Mouse (Mus musculus): ENCODE results near the gene Aurkb. TPM values are rescaled to one million over a fixed set of nuclear protein-coding genes. Genes with fewer than 3 reads are reported as not detected.

The Aurkb gene
- polyA plus RNA-seq, 1 experiment from 2014 or later: 78.4 TPM

DNA sequence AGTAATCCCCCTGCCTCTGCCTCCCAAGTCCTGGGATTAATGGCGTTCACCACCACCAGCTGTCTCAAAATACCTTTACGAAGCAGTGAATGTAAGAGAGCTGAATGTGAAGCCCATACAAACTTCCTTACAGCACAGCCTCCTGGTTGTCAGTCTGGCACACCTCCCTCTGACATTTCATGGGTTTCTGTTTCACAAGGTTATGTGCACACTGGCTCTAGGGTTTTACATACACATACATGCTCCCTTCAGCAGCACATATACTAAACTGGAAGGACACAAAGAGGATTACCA is 29.3 kb downstream of the Aurkb start:
- H3K27ac ChIP-seq (replicated peaks): peak overlapping the region; percentile 84; the same call in 1 of the 2 replicates
- no peak for ATAC-seq (ENCODE audit: extremely low read depth, insufficient number of reproducible peaks, low FRiP score, low TSS enrichment)
- H3K4me3 ChIP-seq: no peak overlapping the region
- no peak overlapping the region for H3K4me2 ChIP-seq
- WGBS: 52% methylated on average over 2 of the region's 2 CpGs
- H3K9ac ChIP-seq: 0 out of 2 replicates have a peak overlapping the region, but pooled peaks have one; percentile 83
- no peaks in the 10 kb centered on the region for H3K36me3 ChIP-seq
- peaks cover 36% of the 10 kb centered on the region for H3K4me1 ChIP-seq
- H3K27me3 ChIP-seq (replicated peaks): no peaks in the 10 kb centered on the region
- no peaks in the 10 kb centered on the region for H3K9me3 ChIP-seq

- 48% methylated on average over 9 of the region's 9 CpGs for WGBS
- no peak overlapping the region for H3K9ac ChIP-seq
Observed at GRCm38 (mm10) chr11:69075764-69076479, 30.5 kb downstream of the Aurkb start.

GRCm38 (mm10) chr11:69076572-69076971 is 31.1 kb downstream of the Aurkb start:
- no peaks in the 10 kb centered on the region for H3K36me3 ChIP-seq
- no peak overlapping the region for H3K4me2 ChIP-seq
- H3K4me3 ChIP-seq: no peak overlapping the region
- WGBS: 71% methylated on average over 5 of the region's 5 CpGs
- ATAC-seq (ENCODE audit: extremely low read depth, insufficient number of reproducible peaks, low FRiP score, low TSS enrichment): no peak
- peaks cover 25% of the 10 kb centered on the region for H3K4me1 ChIP-seq
- no peak overlapping the region for H3K27ac ChIP-seq (replicated peaks)
- H3K27me3 ChIP-seq (replicated peaks): no peaks in the 10 kb centered on the region
- peak overlapping the region; percentile 35; the same call in 1 of the 2 replicates for H3K9ac ChIP-seq
- H3K9me3 ChIP-seq: no peaks in the 10 kb centered on the region

More at GRCm38 (mm10) chr11:69075764-69076479, 30.5 kb downstream of the Aurkb start:
- Histone ChIP-seq H3K36me3 (no peaks in the 10 kb centered on the region), H3K27ac (replicated peaks) (no peak overlapping the region), H3K9me3 (no peaks in the 10 kb centered on the region), H3K4me2 (no peak overlapping the region), H3K4me3 (no peak overlapping the region), H3K27me3 (replicated peaks) (no peaks in the 10 kb centered on the region), H3K4me1 (peaks cover 31% of the 10 kb centered on the region)
- ATAC-seq (ENCODE audit: extremely low read depth, insufficient number of reproducible peaks, low FRiP score, low TSS enrichment): no peak

DNA sequence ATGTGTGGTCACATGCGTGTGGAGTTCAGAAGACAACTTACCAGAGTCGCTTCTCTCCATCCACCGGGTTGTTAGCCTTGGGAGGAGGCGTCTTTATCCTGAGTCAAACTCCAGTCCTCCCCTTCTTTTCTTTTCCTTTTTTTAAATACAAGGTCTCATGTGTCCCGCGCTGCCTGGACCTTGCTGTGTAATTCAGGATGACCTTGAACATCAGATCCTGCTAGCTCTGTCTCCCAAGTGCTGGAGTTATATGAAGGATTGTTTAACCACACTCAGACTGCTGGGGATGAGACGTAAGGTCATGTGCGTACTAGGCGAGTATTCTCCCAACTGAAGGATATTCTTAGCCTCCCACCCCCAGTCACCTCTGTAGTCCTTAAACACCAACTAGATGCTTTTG is 31.9 kb downstream of the Aurkb start:
- no peak overlapping the region for H3K9ac ChIP-seq
- WGBS: 74% methylated on average over 9 of the region's 9 CpGs
- H3K27ac ChIP-seq (replicated peaks): no peak overlapping the region

DNA sequence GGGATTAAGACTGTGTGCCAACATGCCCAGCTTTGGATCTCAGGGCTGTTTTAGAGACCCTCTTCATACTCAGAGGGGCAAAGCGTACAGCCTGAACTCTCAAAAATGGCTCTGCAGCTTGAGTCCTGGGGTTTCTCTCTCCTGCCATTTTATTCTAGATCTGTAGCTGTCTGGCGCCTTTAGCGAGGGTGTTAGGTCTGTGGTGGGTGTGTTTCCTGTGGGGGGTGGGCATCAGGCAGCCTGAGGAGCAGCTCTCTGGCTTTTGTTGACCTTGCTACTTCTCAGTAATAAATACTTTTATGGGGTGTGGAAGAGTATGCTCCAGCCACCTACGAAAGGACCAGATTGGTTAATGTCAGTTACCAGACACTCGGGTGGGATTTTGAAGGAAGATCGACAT is 32.6 kb downstream of the Aurkb start:
- no peak for ATAC-seq (ENCODE audit: extremely low read depth, insufficient number of reproducible peaks, low FRiP score, low TSS enrichment)
- 77% methylated on average over 6 of the region's 6 CpGs for WGBS

More for the DNA sequence above, 31.9 kb downstream of the Aurkb start:
- no peak for ATAC-seq (ENCODE audit: extremely low read depth, insufficient number of reproducible peaks, low FRiP score, low TSS enrichment)
- H3K4me3 ChIP-seq: no peak overlapping the region
- peaks cover 17% of the 10 kb centered on the region for H3K4me1 ChIP-seq
- no peak overlapping the region for H3K4me2 ChIP-seq
- no peaks in the 10 kb centered on the region for H3K27me3 ChIP-seq (replicated peaks)
- H3K36me3 ChIP-seq: no peaks in the 10 kb centered on the region
- H3K9me3 ChIP-seq: no peaks in the 10 kb centered on the region

DNA sequence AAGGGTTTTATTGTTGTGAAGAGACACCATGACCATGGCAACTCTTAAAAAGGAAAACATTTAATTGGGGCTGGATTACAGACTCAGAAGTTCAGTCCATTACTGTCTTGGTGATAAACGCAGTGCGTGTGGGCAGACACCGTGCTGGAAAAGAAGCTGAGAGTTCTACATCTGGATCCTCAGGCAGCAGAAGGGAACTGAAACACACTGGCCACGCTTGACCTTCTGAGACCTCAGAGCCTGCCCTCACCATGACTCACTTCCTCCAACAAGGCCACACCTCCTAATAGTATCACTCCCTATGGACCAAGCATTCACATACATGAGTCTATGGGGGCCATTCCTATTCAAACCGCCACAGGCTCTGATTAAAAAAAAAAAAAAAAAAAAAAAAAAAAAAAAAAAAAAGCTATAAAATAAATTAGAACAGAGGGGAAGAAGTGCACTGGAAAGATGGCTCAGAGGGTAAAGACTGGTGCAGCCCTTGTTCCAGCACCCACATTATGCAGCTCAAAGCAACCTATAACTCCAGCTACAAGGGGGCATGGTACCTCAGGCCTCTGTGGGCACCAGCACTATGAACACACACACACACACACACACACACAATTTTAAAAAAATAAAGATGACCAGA is 33.5 kb downstream of the Aurkb start:
- WGBS: 62% methylated on average over 5 of the region's 5 CpGs
- Histone ChIP-seq H3K27ac (replicated peaks) (no peak overlapping the region), H3K9me3 (no peaks in the 10 kb centered on the region), H3K4me3 (no peak overlapping the region), H3K27me3 (replicated peaks) (no peaks in the 10 kb centered on the region), H3K4me1 (peaks cover 8% of the 10 kb centered on the region), H3K9ac (no peak overlapping the region), H3K4me2 (no peak overlapping the region), H3K36me3 (no peaks in the 10 kb centered on the region)
- no peak for ATAC-seq (ENCODE audit: extremely low read depth, insufficient number of reproducible peaks, low FRiP score, low TSS enrichment)

More for the DNA sequence above, 32.6 kb downstream of the Aurkb start:
- H3K4me2 ChIP-seq: no peak overlapping the region
- no peak overlapping the region for H3K27ac ChIP-seq (replicated peaks)
- no peak overlapping the region for H3K9ac ChIP-seq
- no peaks in the 10 kb centered on the region for H3K36me3 ChIP-seq
- no peaks in the 10 kb centered on the region for H3K27me3 ChIP-seq (replicated peaks)
- no peaks in the 10 kb centered on the region for H3K9me3 ChIP-seq
- peaks cover 13% of the 10 kb centered on the region for H3K4me1 ChIP-seq
- no peak overlapping the region for H3K4me3 ChIP-seq

GRCm38 (mm10) chr11:69080102-69080854 is 34.8 kb downstream of the Aurkb start:
- Histone ChIP-seq H3K9me3 (no peaks in the 10 kb centered on the region), H3K4me3 (no peak overlapping the region), H3K9ac (no peak overlapping the region), H3K4me2 (no peak overlapping the region), H3K27ac (replicated peaks) (no peak overlapping the region), H3K4me1 (no peaks in the 10 kb centered on the region), H3K27me3 (replicated peaks) (no peaks in the 10 kb centered on the region), H3K36me3 (no peaks in the 10 kb centered on the region)
- WGBS: 74% methylated on average over 15 of the region's 15 CpGs
- no peak for ATAC-seq (ENCODE audit: extremely low read depth, insufficient number of reproducible peaks, low FRiP score, low TSS enrichment)

DNA sequence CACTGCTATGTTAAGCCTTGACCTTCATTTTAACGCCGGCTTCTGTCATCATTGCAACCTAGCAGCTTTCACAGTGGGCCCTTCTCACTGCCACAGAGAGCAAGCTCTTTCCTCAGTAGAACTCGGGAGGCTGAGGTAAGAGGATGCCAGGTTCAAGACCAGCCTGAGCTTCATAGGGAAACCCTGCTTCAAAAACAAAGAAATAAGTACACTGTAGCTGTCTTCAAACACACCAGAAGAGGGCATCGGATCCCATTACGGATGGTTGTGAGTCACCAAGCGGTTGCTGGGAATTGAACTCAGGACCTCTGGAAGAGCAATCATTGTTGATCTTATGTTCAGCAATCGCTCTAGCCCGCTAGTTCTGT is 35.4 kb downstream of the Aurkb start:
- Histone ChIP-seq H3K27ac (replicated peaks) (no peak overlapping the region), H3K4me1 (0 out of 2 replicates have a peak, but pooled peaks cover under 1% of the 10 kb centered on the region), H3K4me2 (no peak overlapping the region), H3K27me3 (replicated peaks) (no peaks in the 10 kb centered on the region), H3K9me3 (no peaks in the 10 kb centered on the region), H3K4me3 (no peak overlapping the region), H3K9ac (no peak overlapping the region), H3K36me3 (no peaks in the 10 kb centered on the region)
- 85% methylated on average over 8 of the region's 8 CpGs for WGBS
- no peak for ATAC-seq (ENCODE audit: extremely low read depth, insufficient number of reproducible peaks, low FRiP score, low TSS enrichment)

GRCm38 (mm10) chr11:69081613-69082012 is 36.2 kb downstream of the Aurkb start:
- Histone ChIP-seq H3K9ac (no peak overlapping the region), H3K36me3 (no peaks in the 10 kb centered on the region), H3K27me3 (replicated peaks) (no peaks in the 10 kb centered on the region), H3K9me3 (no peaks in the 10 kb centered on the region), H3K4me1 (peaks cover 8% of the 10 kb centered on the region), H3K27ac (replicated peaks) (no peak overlapping the region), H3K4me3 (no peak overlapping the region), H3K4me2 (no peak overlapping the region)
- WGBS: 76% methylated on average over 7 of the region's 7 CpGs
- ATAC-seq (ENCODE audit: extremely low read depth, insufficient number of reproducible peaks, low FRiP score, low TSS enrichment): no peak

- Histone ChIP-seq H3K27ac (replicated peaks) (no peak overlapping the region), H3K4me2 (no peak overlapping the region), H3K4me3 (no peak overlapping the region), H3K9me3 (no peaks in the 10 kb centered on the region), H3K36me3 (peaks cover 13% of the 10 kb centered on the region), H3K27me3 (replicated peaks) (no peaks in the 10 kb centered on the region), H3K9ac (no peak overlapping the region), H3K4me1 (peaks cover 39% of the 10 kb centered on the region)
- WGBS: 73% methylated on average over 6 of the region's 6 CpGs
- ATAC-seq (ENCODE audit: extremely low read depth, insufficient number of reproducible peaks, low FRiP score, low TSS enrichment): no peak
Observed at GRCm38 (mm10) chr11:69085608-69086007, 40.2 kb downstream of the Aurkb start.

DNA sequence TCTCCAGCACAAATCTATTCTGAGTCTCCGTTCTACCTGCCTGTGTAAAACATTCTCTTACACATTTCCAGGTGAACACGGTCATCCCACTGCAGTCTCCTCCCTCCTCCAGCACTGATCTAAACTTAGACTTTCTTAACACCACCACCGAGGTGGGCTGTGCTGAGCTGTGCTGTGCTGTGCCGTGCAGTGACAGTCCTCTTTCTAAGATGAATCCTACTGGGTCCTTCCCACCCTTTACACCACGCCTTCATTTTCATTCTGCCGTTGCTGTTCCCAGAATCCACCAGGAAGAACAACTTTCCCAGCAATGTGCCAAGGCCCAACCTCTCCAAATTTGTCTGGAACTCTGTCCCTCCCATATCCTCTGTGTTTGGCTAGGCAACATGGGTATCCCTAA is 40.9 kb downstream of the Aurkb start:
- H3K4me2 ChIP-seq: no peak overlapping the region
- H3K9me3 ChIP-seq: no peaks in the 10 kb centered on the region
- H3K27me3 ChIP-seq (replicated peaks): no peaks in the 10 kb centered on the region
- peak overlapping the region; percentile 98 for H3K27ac ChIP-seq (replicated peaks)
- H3K4me3 ChIP-seq: no peak overlapping the region
- H3K4me1 ChIP-seq: peaks cover 47% of the 10 kb centered on the region
- peak overlapping the region; percentile 59 for H3K9ac ChIP-seq
- 46% methylated on average over 6 of the region's 6 CpGs for WGBS
- peaks cover 20% of the 10 kb centered on the region for H3K36me3 ChIP-seq
- ATAC-seq (ENCODE audit: extremely low read depth, insufficient number of reproducible peaks, low FRiP score, low TSS enrichment): no peak
